Mouse (Mus musculus) forelimb bud, embryonic 11.5 days (tissue): ENCODE measurements around the gene Hps4.

Source experiments
- DNase-seq: peaks from one replicate; pipeline ENCODE4 v3.0.0-alpha.2; 2012; ENCODE audit warnings: low read depth, low spot score

The Hps4 gene

DNA sequence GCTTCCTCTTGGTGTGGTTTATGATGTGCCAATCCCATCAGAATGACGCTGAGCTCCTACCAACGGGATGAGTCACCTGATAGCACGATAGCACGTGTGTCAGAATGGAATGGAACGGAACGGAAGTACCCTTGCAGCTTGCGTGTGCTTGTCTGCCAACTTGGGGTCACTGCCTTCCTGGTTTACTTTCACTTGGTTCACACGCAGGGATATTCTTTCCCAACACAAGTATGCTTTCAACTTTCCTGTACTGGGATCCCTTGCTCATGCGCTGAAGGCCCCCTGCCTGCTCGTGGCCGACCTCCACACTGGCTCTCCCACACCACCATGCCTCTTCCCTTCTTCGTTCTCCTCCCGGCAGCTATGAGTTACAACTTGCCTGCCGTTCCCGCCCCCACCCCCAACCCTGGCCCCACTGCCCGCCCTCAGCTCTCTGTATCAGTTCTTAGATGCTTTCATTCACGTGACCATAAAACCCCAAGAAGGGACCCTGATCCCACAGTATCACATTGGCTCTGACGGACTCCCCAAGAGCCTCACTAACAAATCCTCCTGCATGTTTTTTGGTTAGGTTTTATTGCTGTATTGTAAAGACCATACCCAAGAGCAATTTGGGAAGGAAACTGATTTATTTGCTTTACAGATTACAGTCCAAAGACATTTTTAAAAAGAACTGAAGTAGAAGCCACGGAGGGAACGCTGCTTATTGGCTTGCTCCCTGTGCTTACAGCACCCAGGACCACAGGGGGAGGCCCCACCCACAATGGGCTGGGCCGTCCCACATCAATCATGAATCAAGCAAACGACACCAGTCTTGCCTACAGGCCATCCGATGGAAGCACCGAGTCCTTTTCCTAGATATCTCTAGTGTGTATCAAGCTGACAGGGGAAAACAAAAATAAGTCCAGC lies 18.0 kb upstream of the Hps4 start:
- DNase-seq = peak; percentile 19

DNA sequence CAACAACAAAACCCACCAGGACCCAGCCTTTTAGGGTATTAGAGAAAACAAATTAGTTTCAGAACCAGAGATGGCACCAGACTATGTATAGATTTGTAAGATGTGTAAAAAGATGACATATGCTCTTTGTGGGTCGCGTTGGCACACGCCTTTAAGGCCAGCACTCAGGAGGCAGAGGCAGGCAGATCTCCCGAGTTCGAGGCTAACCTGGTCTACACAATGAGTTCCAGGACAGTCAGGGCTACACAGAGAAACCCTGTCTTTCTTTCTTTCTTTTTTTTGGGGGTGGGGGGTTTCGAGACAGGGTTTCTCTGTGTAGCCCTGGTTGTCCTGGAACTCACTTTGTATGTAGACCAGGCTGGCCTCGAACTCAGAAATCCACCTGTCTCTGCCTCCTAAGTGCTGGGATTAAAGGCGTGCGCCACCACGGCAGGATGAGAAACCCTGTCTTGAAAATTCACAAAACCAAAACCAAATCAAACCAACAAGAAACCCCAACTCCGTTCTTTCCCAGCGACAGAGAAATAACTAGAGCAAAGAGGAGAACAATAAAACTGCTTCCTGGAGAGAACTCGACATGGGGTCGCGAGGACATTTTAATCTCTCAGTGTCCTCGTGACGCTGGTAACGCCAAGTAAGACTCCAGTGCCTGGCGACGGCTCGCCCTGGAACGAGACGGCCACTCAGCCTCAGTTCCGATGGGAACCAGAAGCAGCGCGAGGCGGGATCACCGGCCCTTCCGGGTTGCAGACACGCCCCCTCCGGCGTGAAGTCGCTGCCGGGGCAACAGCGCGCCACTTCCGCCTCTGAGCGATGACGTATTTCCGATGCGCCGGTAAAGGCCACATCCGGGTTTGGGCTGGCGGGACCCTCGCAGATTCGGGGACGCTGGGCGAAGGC lies 17.1 kb upstream of the Hps4 start, which contains the start of gene Tfip11:
Tfip11 (plus strand) TSS at position 813 of the 900 bp plus-strand sequence.
- peak; percentile 97 for DNase-seq

GRCm38 (mm10) chr5:112326446-112327009 lies 16.4 kb upstream of the Hps4 start:
- no peak for DNase-seq

DNA sequence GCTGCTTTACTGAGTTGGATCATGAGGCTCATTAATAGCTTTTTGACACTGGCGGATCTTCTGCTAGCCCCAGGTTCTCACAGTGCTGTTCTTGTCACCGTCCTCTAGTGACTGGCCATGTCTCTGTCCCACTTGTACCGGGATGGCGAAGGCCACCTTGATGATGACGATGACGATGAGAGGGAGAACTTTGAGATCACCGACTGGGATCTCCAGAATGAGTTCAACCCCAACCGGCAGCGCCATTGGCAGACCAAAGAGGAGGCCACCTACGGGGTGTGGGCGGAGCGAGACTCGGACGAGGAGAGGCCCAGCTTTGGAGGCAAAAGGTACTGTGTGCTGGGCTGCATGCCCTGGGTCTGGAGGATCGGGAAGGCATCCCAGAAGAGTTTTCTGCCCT lies 15.0 kb upstream of the Hps4 start:
- DNase-seq = no peak

- no peak for DNase-seq
These were observed 12.9 kb upstream of the Hps4 start for GRCm38 (mm10) chr5:112329805-112330564.

DNA sequence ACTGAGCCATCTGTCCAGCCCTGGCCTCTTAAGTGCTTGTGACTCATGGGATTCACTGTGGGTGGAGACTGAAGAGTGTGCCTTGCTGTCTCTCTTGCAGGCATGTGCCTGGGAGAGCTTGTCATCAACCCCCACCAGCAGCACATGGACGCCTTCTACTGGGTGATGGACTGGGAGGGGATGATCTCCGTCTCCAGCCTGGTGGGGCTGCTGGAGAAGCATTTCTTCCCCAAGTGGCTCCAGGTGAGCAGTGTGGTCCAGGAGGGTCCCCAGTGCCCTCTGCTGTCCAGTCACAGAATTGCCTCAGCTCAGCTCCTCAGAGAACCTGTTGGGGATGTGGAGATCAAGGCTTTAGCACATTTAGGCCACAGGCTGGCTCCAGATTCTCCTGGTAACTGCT lies 7.4 kb upstream of the Hps4 start:
- peak; percentile 41 for DNase-seq

GRCm38 (mm10) chr5:112337004-112337403 lies 5.9 kb upstream of the Hps4 start:
- no peak for DNase-seq

DNA sequence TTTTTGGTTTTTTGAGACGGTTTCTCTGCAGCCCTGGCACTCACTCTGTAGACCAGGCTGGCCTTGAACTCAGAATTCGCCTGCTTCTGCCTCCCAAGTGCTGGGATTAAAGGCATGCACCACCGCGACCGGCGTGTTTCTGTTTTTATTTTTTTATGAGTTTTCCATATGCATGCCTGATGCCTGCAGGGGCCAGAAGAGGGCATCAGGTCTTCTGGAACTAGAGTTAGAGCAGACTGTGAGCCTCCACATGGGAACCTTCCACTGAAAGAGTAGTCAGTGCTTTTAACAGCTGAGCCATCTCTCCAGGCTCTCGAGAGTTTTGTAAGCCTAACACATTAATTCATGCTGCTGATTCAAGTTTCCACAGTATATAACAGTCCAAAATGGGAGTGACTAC lies 3.7 kb upstream of the Hps4 start:
- no peak for DNase-seq

- peak; percentile 13 for DNase-seq
These were observed 317 bp downstream of the Hps4 start for GRCm38 (mm10) chr5:112343205-112343595.

DNA sequence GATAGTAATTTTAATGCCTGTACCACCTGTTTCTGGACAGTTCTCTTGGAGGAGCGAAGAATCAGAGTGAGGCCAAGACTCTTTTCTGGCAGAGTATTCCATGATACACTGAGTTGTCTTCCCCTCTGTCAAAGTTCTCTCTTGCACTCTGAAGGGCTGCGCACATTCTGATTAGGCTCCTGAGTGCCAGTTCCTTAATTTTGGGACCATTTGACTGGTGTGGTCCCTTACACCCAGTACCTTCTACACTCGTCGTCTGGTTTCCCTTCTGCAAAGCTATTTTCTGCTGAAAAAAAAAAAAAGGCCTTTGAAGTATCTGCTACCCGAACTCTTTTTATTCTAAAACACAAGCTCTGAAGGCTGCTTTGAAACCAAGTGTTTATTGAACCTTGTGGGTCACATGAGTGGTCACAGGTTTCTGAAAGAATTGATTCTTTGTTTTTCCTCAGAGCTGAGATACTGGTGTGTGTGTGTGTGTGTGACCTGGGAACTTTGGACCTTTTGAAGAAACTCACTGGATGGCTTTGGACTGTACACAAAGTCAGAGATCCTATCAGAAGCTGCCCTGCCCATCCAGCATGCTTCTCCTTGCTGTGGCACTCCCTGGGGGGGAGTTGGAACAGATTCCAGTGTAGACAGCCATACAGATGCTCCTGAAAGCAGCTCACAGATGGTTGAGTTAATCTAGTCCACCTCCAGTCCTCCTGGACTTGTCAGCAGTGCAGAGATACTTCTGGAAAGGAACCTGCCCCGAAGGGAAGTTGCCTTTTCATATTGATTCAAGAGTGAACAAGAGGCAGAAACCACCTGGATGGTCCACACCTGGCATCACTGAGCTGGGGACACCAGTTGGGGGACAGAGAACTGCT lies 1.4 kb downstream of the Hps4 start:
- DNase-seq = no peak

GRCm38 (mm10) chr5:112346211-112346965 lies 3.5 kb downstream of the Hps4 start:
- no peak for DNase-seq

DNA sequence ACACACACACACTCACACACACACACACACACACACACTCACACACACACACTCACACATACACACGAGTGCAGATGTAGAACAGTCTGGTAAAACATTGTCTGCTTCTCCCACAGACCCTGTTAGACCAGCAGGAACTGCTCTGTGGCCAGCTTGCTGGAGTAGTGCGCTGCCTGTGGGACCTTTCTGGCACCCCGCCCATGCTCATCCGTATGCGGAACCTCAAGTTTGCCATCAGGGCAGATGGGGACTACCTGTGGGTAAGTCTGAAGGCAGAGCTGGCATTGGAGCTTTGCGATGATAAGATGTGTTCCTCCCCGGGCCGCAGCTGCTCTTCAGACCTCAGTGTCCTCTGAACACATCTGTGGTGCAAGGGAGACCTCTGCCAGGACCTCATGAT lies 6.3 kb downstream of the Hps4 start:
- no peak for DNase-seq

- no peak for DNase-seq
These were observed 12.6 kb downstream of the Hps4 start for GRCm38 (mm10) chr5:112355493-112355892.

GRCm38 (mm10) chr5:112355910-112356309 lies 13.0 kb downstream of the Hps4 start, which contains the start of gene Gm6583:
Gm6583 (minus strand) TSS chr5:112356033.
- DNase-seq = no peak

DNA sequence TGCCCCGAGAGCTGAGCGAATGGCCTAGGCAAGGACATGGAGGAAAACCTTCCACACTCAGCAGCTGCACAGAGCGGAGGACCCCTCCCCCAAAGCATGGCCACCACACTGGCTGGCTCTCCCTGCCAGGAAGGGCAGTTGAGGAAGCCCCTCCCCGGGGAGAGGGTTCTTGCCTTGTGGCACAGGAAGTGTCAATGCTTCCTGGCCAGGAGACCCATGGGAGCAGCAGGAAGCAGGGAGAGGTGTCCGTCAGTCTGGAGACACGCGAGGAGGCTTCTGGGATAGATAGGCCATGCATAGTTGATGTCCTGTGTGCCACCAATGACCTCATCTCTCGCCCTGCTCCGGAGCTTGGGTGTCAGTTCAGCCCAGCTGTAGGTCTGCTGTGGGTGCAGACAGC lies 13.4 kb downstream of the Hps4 start:
- DNase-seq = no peak

GRCm38 (mm10) chr5:112359520-112359919 lies 16.6 kb downstream of the Hps4 start:
- no peak for DNase-seq

DNA sequence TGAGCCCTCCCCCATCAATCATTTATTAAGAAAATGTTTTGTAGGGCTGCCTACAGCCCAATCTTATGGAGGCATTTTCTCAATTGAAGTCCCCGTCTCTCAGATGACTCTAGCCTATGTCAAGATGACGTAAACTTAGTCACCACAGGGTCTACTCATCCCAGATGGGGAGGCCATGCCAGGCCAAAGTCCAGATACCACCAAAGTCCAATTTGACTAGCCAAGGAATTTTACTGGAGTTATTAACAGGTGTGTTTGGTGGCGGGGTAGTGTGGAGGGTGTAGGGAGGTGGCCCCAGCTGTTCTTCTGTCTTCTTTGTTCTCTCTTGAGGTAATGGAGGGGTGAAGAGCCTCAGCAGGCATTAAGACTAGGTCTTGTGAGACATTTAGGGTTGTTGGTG lies 17.2 kb downstream of the Hps4 start:
- no peak for DNase-seq

DNA sequence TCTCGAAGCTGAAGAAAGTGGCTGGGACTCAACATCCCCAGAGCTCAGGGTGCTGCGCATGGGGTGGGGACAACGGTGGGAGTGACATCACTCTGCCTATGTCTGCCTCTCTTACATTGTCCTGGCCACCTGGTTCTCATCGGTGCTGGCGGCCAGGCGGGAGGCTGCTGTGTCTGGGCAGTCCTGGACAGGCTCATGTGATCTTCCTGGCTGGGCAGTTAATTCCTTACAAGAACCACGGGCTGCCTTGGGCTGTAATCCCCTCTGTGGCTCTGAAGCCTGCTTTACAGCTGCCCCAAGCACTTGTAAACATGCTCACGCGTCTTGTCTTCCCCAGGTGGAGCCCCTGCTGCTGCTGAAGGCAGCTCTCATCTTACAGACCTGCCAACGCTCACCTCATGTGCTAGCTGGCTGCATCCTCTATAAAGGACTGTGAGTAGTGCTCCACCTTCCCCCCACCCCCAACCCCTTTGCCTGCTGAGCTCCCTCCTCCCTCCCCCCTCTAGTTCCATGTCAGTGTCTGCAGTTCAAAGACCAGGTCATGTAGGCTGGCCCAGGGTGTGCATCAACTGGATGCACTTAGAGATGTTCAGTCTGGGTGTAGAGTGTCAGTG lies 21.4 kb downstream of the Hps4 start:
- DNase-seq = peak; percentile 23

GRCm38 (mm10) chr5:112366879-112367278 lies 24.0 kb downstream of the Hps4 start:
- DNase-seq = no peak
